Mouse (Mus musculus) spleen, postnatal 36 days (tissue): ENCODE data around the gene Dao.

Experiments
- DNase-seq, 2 experiments: peaks; one replicate each; pipeline ENCODE4 v3.0.0; 2022; ENCODE audit warnings: low spot score in 2 of 2, mixed read lengths in 1 of 2

Gene Dao

DNA sequence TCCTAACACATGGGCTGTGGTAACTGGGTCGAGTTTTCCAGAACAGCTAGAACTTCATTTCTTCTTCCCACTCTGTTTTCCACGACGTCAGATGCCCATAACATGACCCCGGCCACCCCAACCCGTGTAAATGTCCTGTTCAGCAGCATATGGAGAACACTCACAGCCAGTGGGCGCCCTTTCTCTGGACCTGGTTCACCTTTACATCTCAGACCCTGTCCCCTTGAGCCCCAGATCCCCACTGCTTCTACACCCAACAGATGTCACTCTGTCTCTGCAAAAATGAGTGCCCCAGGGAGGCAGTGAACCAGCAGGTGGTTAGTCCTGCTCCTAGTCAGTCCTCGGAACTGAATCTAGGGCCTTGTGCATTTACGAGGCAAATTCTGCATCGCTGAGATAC, 64.5 kb downstream of the Dao start:
- DNase-seq: no peak

DNA sequence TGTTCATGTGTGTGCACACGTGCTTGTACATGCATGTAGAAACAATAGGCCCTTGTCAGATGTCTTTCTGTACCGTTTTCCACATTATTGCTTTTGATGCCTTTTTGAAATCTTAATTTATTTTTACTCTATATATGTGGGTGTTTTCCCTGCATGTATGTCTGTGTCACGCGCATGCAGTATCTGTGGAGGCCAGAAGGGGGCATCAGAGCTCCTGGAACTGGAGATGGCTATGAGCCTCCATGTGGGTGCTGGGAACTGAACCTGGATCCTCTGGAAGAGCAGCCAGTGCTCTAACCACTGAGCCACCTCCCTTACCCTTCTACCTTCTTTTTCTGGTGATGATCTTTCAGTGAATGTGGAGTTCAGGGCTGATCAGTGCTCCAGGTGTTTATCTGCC, 67.4 kb downstream of the Dao start:
- DNase-seq: no peak

DNA sequence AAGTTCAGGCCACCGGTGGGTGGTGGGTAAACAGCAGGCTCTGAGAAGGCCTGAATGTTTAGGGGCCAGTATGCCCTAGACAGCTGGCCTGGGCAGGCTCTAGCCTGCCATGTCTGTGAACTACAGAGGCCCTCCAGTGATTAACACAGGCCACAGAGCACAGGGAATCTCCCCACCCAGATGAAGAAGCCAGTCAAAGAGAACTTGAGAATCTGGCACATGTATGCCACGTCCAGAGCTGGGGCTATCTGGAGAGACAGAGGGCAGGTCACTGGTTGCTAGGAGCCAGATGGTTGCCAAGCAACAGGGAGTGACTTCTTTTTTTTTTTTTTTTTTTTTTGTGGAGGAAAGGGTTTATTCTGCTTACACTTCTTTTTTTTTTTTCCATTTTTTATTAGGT, 68.8 kb downstream of the Dao start:
- DNase-seq: no peak
